Mouse (Mus musculus) ES-Bruce4 (cell line): ENCODE results near the gene Erbb4. TPM values are rescaled to one million over a fixed set of nuclear protein-coding genes. Genes with fewer than 3 reads are reported as not detected.

Experiments used
- H3K27ac ChIP-seq: 2 replicates; pipeline ENCODE4 v1.5.1; 2012; ENCODE audit warnings: low read length, inconsistent platforms; ENCODE audit not compliant: insufficient read depth
- H3K27me3 ChIP-seq: 2 replicates; pipeline ENCODE4 v1.6.1; 2012; ENCODE audit warnings: mild to moderate bottlenecking, low read length, inconsistent platforms; ENCODE audit not compliant: control insufficient read depth, poor library complexity, insufficient read depth, severe bottlenecking
- H3K36me3 ChIP-seq: 2 replicates; pipeline ENCODE4 v1.6.1; 2012; ENCODE audit warnings: inconsistent platforms, mild to moderate bottlenecking, low read length, moderate library complexity; ENCODE audit not compliant: control insufficient read depth, poor library complexity, insufficient read depth, severe bottlenecking
- H3K4me1 ChIP-seq: one replicate; pipeline ENCODE4 v1.8.1; 2011; ENCODE audit warnings: low read length; ENCODE audit not compliant: control insufficient read depth, insufficient read depth
- H3K4me3 ChIP-seq: 2 replicates; pipeline ENCODE4 v1.5.1; 2011; ENCODE audit warnings: low read depth, mild to moderate bottlenecking, low read length
- H3K9ac ChIP-seq: 2 replicates; pipeline ENCODE4 v1.6.1; 2012; ENCODE audit warnings: low read depth, mild to moderate bottlenecking, inconsistent platforms; ENCODE audit not compliant: poor library complexity, severe bottlenecking
- H3K9me3 ChIP-seq: replicated peaks from 2 replicates; pipeline ENCODE4 v1.6.1; 2012; ENCODE audit warnings: mild to moderate bottlenecking, low read length, inconsistent platforms; ENCODE audit not compliant: control insufficient read depth, poor library complexity, insufficient read depth, severe bottlenecking
- CTCF ChIP-seq: IDR thresholded peaks from one replicate; pipeline ENCODE4 v1.8.1; 2011; ENCODE audit warnings: low read depth, low read length
- EP300 ChIP-seq: IDR thresholded peaks from 2 replicates; pipeline ENCODE4 v1.6.1; 2011; ENCODE audit warnings: low read depth, low read length; ENCODE audit not compliant: insufficient read depth
- POLR2A ChIP-seq: IDR thresholded peaks from one replicate; pipeline ENCODE4 v1.8.1; 2011; ENCODE audit warnings: low read length; ENCODE audit not compliant: insufficient read depth
- polyA plus RNA-seq: library from polyadenylated mRNA; stranded (reverse); fragments of >200 nt; gene quantifications from 2 replicates; pipeline ENCODE4 v1.2.4, GENCODE M21; 2011; ENCODE audit warnings: low read depth; ENCODE audit not compliant: missing spikeins, insufficient read depth, insufficient read length

The Erbb4 gene
- polyA plus RNA-seq, 1 experiment = 0.90 TPM

DNA sequence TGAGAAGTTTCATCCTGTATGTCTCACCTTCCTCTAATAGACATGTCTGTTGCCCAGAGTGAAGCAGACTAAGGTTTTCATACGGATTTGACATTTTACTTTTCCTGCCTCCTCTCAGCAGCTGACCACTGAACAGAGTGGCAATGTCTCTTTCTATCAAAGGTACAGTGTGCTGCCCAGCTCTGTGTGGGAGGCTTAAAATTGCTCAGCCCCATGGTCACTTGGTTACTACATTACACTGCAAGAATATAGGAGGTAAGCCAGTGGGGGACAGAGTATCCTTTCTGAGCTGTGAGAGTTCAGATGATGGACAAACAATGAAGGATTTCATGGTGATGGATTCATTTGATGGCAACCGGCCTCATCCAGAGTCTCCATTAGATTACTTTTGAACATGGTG is 152.4 kb downstream of the Erbb4 start:
- Histone ChIP-seq H3K27me3 (no peaks in the 10 kb centered on the region), H3K9me3 (no peaks in the 10 kb centered on the region), H3K27ac (no peak overlapping the region), H3K4me1 (no peaks in the 10 kb centered on the region), H3K36me3 (no peaks in the 10 kb centered on the region), H3K4me3 (no peak overlapping the region), H3K9ac (no peak overlapping the region)
- TF ChIP-seq CTCF (no peak), POLR2A (no peak), EP300 (no peak)

GRCm38 (mm10) chr1:68943141-68943540 is 164.7 kb downstream of the Erbb4 start:
- no peaks in the 10 kb centered on the region for H3K9me3 ChIP-seq
- no peak overlapping the region for H3K4me3 ChIP-seq
- no peaks in the 10 kb centered on the region for H3K4me1 ChIP-seq
- TF ChIP-seq EP300 = no peak
- TF ChIP-seq CTCF = no peak
- TF ChIP-seq POLR2A = no peak
- no peaks in the 10 kb centered on the region for H3K36me3 ChIP-seq
- no peak overlapping the region for H3K9ac ChIP-seq
- H3K27me3 ChIP-seq = no peaks in the 10 kb centered on the region
- no peak overlapping the region for H3K27ac ChIP-seq

GRCm38 (mm10) chr1:68934804-68935203 is 173.1 kb downstream of the Erbb4 start:
- Histone ChIP-seq H3K9me3 (no peaks in the 10 kb centered on the region), H3K36me3 (no peaks in the 10 kb centered on the region), H3K27ac (no peak overlapping the region), H3K27me3 (no peaks in the 10 kb centered on the region), H3K4me3 (no peak overlapping the region), H3K4me1 (no peaks in the 10 kb centered on the region), H3K9ac (no peak overlapping the region)
- no peak for TF ChIP-seq CTCF
- no peak for TF ChIP-seq POLR2A
- TF ChIP-seq EP300 = no peak

GRCm38 (mm10) chr1:68933330-68934065 is 174.4 kb downstream of the Erbb4 start:
- Histone ChIP-seq H3K36me3 (no peaks in the 10 kb centered on the region), H3K27me3 (no peaks in the 10 kb centered on the region), H3K4me1 (no peaks in the 10 kb centered on the region), H3K9ac (no peak overlapping the region), H3K27ac (no peak overlapping the region), H3K9me3 (no peaks in the 10 kb centered on the region), H3K4me3 (no peak overlapping the region)
- TF ChIP-seq EP300 (no peak), POLR2A (no peak), CTCF (no peak)

GRCm38 (mm10) chr1:68917828-68918227 is 190.0 kb downstream of the Erbb4 start:
- Histone ChIP-seq H3K36me3 (no peaks in the 10 kb centered on the region), H3K27me3 (no peaks in the 10 kb centered on the region), H3K4me1 (no peaks in the 10 kb centered on the region), H3K27ac (no peak overlapping the region), H3K9me3 (no peaks in the 10 kb centered on the region), H3K9ac (no peak overlapping the region), H3K4me3 (no peak overlapping the region)
- TF ChIP-seq EP300 = no peak
- no peak for TF ChIP-seq CTCF
- no peak for TF ChIP-seq POLR2A

- no peaks in the 10 kb centered on the region for H3K27me3 ChIP-seq
- no peaks in the 10 kb centered on the region for H3K36me3 ChIP-seq
- no peaks in the 10 kb centered on the region for H3K4me1 ChIP-seq
- no peak overlapping the region for H3K4me3 ChIP-seq
- H3K9me3 ChIP-seq = no peaks in the 10 kb centered on the region
- no peak overlapping the region for H3K27ac ChIP-seq
- no peak overlapping the region for H3K9ac ChIP-seq
- TF ChIP-seq CTCF (no peak), POLR2A (no peak), EP300 (no peak)
Observed at GRCm38 (mm10) chr1:68892041-68892440, 215.8 kb downstream of the Erbb4 start.
